Mouse (Mus musculus) forebrain, postnatal 0 days (tissue): ENCODE results near the gene Atp2a3. TPM values are rescaled to one million over a fixed set of nuclear protein-coding genes. Genes with fewer than 3 reads are reported as not detected.
A peak's percentile ranks its signal among the peaks of the same experiment; 100 is the strongest.

ENCODE experiments used
- ATAC-seq: fragments of 200-750 bp; cut with Nextera tagmentation; 2 replicates; pipeline ENCODE4 v1.8.0; 2017; ENCODE audit warnings: mild to moderate bottlenecking, moderate library complexity
- DNase-seq: peaks from one replicate; pipeline ENCODE4 v3.0.0-alpha.2; 2015
- H3K27ac ChIP-seq: fragments of 300-500 bp; sonication (generic); 2 replicates; pipeline ENCODE4 v1.5.1; 2014; ENCODE audit warnings: low read depth, mild to moderate bottlenecking, antibody characterized with exemption, low read length, moderate library complexity, mixed read lengths
- H3K27me3 ChIP-seq: fragments of 300-500 bp; sonication (generic); 2 replicates; pipeline ENCODE4 v1.6.1; 2014; ENCODE audit warnings: mild to moderate bottlenecking, low read length, mixed read lengths; ENCODE audit not compliant: insufficient read depth
- H3K36me3 ChIP-seq: fragments of 300-500 bp; sonication (generic); 2 replicates; pipeline ENCODE4 v1.6.1; 2014; ENCODE audit warnings: mild to moderate bottlenecking, moderate library complexity; ENCODE audit not compliant: insufficient read depth
- H3K4me1 ChIP-seq: fragments of 300-500 bp; sonication (generic); 2 replicates; pipeline ENCODE4 v1.6.1; 2014; ENCODE audit warnings: antibody characterized with exemption; ENCODE audit not compliant: insufficient read depth
- H3K4me2 ChIP-seq: fragments of 300-500 bp; sonication (generic); 2 replicates; pipeline ENCODE4 v1.6.1; 2014; ENCODE audit warnings: low read depth, mild to moderate bottlenecking, moderate library complexity
- H3K4me3 ChIP-seq: fragments of 300-500 bp; sonication (generic); 2 replicates; pipeline ENCODE4 v1.5.1; 2014; ENCODE audit warnings: low read depth, low read length, mixed read lengths
- H3K9ac ChIP-seq: fragments of 300-500 bp; sonication (generic); 2 replicates; pipeline ENCODE4 v1.6.1; 2014; ENCODE audit warnings: mild to moderate bottlenecking
- H3K9me3 ChIP-seq: fragments of 300-500 bp; sonication (generic); 2 replicates; pipeline ENCODE4 v1.6.1; 2016; ENCODE audit warnings: low read length
- CTCF ChIP-seq: sonication (generic); IDR thresholded peaks from 2 replicates; pipeline ENCODE4 v1.5.1; 2016; ENCODE audit warnings: antibody characterized with exemption, control low read depth, low read depth
- WGBS: fragments of 180-500 bp; shearing (Covaris S2); extraction: QIAGEN DNeasy Blood & Tissue Kit; methylation state at CpG from one replicate; pipeline ENCODE4 v1.1.7; 2014; 5-methylcytosine and 5-hydroxymethylcytosine counted together
- polyA plus RNA-seq: library from polyadenylated mRNA; unstranded; fragments of >200 nt; fragmentation: Nextera tagmentation; extraction: Ambion mirVana; gene quantifications from 2 replicates; pipeline ENCODE4 v1.2.1, GENCODE M21; 2015
- total RNA-seq: library from RNA; depleted of rRNA; stranded (reverse); fragments of >200 nt; gene quantifications from 2 replicates; pipeline ENCODE4 v1.2.3, GENCODE M21; 2014

The Atp2a3 gene
- total and polyA plus RNA-seq, 2 experiments from 2014 or later = 1.6 to 2.4 TPM

DNA sequence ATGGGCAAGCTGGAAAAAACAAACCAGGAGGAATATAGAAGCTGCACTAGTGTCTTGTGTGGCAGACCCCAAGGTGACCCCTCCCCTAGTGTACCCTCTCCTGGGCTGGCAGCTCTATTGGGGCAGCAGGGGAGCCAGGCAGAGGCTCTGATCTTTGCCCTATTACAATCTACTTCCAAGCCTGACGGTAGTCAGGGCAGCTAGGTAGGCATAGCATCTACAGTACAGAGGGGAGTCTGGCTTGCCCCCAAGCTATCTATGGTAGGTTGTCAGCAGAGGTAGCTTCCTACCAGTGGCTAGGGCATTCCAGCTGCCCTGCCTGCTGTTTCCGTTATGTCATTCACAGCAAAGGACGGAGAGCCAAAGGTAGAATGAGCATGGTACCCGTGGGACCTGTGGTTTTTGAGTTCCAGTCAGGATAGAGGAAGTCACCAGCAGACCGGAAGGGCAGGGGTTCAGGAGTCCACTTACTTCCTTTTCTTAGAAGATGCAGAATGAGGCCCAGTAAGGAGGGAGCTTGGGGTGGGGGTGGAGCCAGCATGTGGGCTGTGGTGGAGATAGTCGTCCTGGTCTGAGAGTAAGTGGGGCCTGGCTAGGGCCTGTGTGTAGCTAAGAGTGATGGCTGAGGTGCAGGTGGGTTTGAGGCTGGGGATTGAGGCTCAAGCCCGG, 63.4 kb downstream of the Atp2a3 start:
- no peak for TF ChIP-seq CTCF
- 71% methylated on average over 7 of the region's 7 CpGs for WGBS
- no peak for DNase-seq
- no peak overlapping the region for H3K4me3 ChIP-seq
- no peaks in the 10 kb centered on the region for H3K9me3 ChIP-seq
- no peak overlapping the region for H3K27ac ChIP-seq
- ATAC-seq = no peak
- H3K4me1 ChIP-seq = peaks cover 4% of the 10 kb centered on the region; the same call in 1 of the 2 replicates
- no peak overlapping the region for H3K4me2 ChIP-seq
- H3K9ac ChIP-seq = no peak overlapping the region
- H3K36me3 ChIP-seq = peaks cover 21% of the 10 kb centered on the region; the same call in 1 of the 2 replicates
- no peaks in the 10 kb centered on the region for H3K27me3 ChIP-seq

DNA sequence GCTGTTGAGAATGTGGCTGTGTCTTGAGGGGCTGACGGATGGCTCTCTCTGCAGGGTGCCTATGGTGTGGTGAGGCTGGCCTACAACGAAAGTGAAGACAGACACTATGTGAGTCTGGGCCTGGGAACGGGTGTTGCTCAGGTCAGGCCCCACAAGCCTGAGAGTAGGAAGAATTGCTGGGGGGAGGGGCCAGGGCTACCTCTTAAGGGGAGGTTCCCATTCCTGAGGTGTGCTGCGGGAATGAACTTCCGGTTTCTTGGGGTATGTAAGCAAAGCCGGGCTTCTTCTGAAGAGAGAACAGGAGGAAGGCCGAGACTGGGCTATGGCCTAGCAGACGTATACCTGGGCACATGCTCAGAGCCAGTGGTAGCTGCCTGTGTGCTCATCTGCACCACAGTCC, 66.0 kb downstream of the Atp2a3 start:
- WGBS = 61% methylated on average over 8 of the region's 8 CpGs
- no peak for TF ChIP-seq CTCF

DNA sequence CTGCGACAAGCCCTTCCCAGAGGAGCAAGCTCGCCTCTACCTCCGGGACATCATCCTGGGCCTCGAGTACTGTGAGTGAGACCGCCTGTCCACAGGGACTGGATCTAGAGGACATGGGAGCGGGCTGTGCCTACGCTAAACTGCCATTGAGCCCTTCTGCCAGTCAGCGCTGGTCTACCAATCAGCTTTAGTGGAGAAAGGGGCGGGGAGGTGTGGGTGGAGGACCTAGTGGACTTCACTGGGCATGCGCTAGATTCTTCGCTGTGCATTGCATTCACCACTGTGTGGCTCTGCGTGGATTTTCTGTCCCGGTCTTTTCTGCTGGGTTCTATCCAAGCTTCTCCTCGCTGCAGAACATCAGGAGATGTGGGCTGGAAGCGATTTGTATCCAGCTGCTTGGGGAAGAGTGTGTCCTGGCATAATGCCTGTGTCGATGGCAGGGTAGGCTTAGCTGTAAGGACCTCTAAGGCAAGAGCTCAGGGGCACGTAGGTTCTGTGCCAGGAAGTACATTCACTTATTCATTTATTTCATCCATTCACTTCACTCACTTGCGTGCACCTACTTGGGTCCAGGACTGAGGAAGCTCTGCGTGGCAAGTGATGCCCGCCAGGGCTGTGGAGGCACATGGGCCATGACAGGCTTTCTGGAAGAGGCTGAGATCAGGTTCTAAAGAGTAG, 70.0 kb downstream of the Atp2a3 start:
- Histone ChIP-seq H3K9me3 (no peaks in the 10 kb centered on the region), H3K9ac (peak overlapping the region; percentile 29), H3K27me3 (no peaks in the 10 kb centered on the region), H3K36me3 (peaks cover 26% of the 10 kb centered on the region; the same call in 1 of the 2 replicates), H3K4me3 (peak overlapping the region; percentile 27), H3K4me2 (peak overlapping the region; percentile 58), H3K27ac (peak overlapping the region; percentile 62; the same call in 1 of the 2 replicates), H3K4me1 (peaks cover 3% of the 10 kb centered on the region; the same call in 1 of the 2 replicates)
- DNase-seq (peak; percentile 93), ATAC-seq (peak; percentile 99)
- 21% methylated on average over 20 of the region's 20 CpGs for WGBS
- TF ChIP-seq CTCF = peak; percentile 47; the same call in 1 of the 2 replicates

More for the DNA sequence above, 66.0 kb downstream of the Atp2a3 start:
- H3K9me3 ChIP-seq = no peaks in the 10 kb centered on the region
- DNase-seq (no peak), ATAC-seq (no peak)
- H3K4me1 ChIP-seq = peaks cover 3% of the 10 kb centered on the region; the same call in 1 of the 2 replicates
- no peak overlapping the region for H3K4me2 ChIP-seq
- H3K4me3 ChIP-seq = no peak overlapping the region
- no peak overlapping the region for H3K27ac ChIP-seq
- peaks cover 22% of the 10 kb centered on the region; the same call in 1 of the 2 replicates for H3K36me3 ChIP-seq
- H3K27me3 ChIP-seq = no peaks in the 10 kb centered on the region
- H3K9ac ChIP-seq = no peak overlapping the region

DNA sequence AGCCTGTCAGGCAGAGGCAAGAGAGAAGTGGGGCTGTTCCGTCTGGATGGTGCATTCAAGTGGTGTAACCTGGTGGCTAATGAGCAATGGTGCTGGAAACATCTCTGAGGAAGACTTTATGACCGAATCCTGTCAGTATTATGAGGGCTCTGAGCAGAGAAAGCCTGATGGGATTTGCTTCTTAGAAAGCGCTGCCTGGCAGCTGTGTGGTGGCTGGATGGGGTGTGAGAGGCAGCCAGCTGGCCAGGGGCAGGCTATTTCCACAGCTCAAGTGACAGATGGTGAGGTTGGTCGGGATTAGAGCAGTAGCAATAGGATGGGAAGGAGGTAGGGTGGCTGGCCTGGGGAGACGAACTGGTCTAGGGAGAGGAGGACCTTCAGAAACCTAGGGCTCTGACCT, 70.6 kb downstream of the Atp2a3 start:
- TF ChIP-seq CTCF = no peak
- peaks cover 20% of the 10 kb centered on the region; the same call in 1 of the 2 replicates for H3K36me3 ChIP-seq
- 0 out of 2 replicates have a peak overlapping the region, but pooled peaks have one; percentile 62 for H3K27ac ChIP-seq
- H3K4me1 ChIP-seq = peaks cover 3% of the 10 kb centered on the region; the same call in 1 of the 2 replicates
- peak overlapping the region; percentile 58 for H3K4me2 ChIP-seq
- no peaks in the 10 kb centered on the region for H3K9me3 ChIP-seq
- 71% methylated on average over 5 of the region's 5 CpGs for WGBS
- peak overlapping the region; percentile 29; the same call in 1 of the 2 replicates for H3K9ac ChIP-seq
- no peak overlapping the region for H3K4me3 ChIP-seq
- DNase-seq (no peak), ATAC-seq (no peak)
- H3K27me3 ChIP-seq = no peaks in the 10 kb centered on the region

DNA sequence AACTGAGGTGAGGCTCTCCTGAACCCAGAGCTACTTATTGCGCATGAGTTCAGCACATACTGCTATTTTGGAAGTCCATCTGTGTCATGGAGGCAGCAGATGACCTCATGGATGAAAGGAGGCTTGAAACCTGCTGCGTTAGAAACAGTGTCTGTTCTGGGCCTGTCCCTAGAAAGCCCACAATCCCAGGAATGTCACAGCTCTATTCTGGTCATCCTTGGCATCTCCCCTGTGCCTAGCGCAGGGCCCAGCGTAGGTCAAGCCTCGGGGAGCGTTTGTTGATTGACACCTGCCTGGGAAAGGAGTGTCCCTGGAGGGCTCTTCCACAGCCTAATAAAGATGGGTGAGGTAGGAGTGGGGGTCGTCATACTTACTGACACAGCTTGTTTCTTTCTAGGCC, 75.1 kb downstream of the Atp2a3 start:
- H3K9ac ChIP-seq = no peak overlapping the region
- H3K4me3 ChIP-seq = no peak overlapping the region
- peaks cover 39% of the 10 kb centered on the region for H3K36me3 ChIP-seq
- no peak for TF ChIP-seq CTCF
- DNase-seq (no peak), ATAC-seq (no peak)
- H3K9me3 ChIP-seq = no peaks in the 10 kb centered on the region
- no peaks in the 10 kb centered on the region for H3K27me3 ChIP-seq
- no peak overlapping the region for H3K27ac ChIP-seq
- 91% methylated on average over 7 of the region's 7 CpGs for WGBS
- no peak overlapping the region for H3K4me2 ChIP-seq
- peaks cover 3% of the 10 kb centered on the region; the same call in 1 of the 2 replicates for H3K4me1 ChIP-seq

DNA sequence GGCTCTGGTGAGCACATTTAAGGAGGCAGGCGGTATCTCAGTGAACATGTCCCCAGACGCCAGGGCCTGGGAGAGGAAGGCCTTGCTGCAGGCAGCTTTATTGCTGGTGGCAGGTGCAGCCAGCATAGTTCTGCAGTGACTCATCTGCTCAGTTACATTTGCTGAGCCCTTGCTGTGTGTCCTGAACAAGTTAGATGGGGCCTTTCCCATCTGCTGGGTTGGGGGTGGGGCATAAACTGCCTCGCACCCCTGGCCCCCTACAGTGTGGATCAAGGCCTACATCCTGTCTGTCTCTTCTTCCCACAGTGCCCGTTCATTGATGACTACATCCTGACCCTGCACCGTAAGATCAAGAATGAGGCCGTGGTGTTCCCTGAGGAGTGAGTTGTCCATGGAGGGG, 75.9 kb downstream of the Atp2a3 start:
- DNase-seq (no peak), ATAC-seq (no peak)
- Histone ChIP-seq H3K4me3 (no peak overlapping the region), H3K9me3 (no peaks in the 10 kb centered on the region), H3K4me1 (no peaks in the 10 kb centered on the region), H3K9ac (no peak overlapping the region), H3K27ac (no peak overlapping the region), H3K36me3 (peaks cover 39% of the 10 kb centered on the region), H3K27me3 (no peaks in the 10 kb centered on the region), H3K4me2 (no peak overlapping the region)
- TF ChIP-seq CTCF = no peak
- 74% methylated on average over 6 of the region's 6 CpGs for WGBS

DNA sequence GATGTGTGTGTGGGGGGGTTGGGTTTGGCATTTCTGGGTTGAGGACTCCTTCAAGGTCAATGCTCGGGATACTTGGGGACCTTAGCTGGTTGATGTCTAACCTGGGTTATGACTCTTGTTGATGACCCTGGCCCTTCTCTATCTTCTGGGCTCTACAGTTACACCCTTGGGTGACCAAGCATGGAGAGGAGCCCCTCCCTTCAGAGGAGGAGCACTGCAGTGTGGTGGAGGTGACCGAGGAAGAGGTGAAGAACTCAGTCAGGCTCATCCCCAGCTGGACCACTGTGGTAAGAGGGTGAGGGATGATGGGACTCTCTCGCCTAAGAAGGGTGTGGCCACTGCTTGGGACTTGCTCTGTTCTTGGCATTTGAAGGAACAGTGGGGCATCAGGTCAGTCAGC, 76.7 kb downstream of the Atp2a3 start:
- Histone ChIP-seq H3K27ac (no peak overlapping the region), H3K9ac (no peak overlapping the region), H3K4me1 (no peaks in the 10 kb centered on the region), H3K4me3 (no peak overlapping the region), H3K36me3 (peaks cover 39% of the 10 kb centered on the region), H3K27me3 (no peaks in the 10 kb centered on the region), H3K4me2 (no peak overlapping the region), H3K9me3 (no peaks in the 10 kb centered on the region)
- TF ChIP-seq CTCF = no peak
- ATAC-seq (no peak), DNase-seq (no peak)
- WGBS = 88% methylated on average over 3 of the region's 3 CpGs
